Mouse (Mus musculus) cerebellum, adult 9-11 months (tissue): Measurements from ENCODE around the gene F2.

Experiments used
- DNase-seq: peaks from one replicate; pipeline ENCODE4 v3.0.0; 2022

Gene F2

DNA sequence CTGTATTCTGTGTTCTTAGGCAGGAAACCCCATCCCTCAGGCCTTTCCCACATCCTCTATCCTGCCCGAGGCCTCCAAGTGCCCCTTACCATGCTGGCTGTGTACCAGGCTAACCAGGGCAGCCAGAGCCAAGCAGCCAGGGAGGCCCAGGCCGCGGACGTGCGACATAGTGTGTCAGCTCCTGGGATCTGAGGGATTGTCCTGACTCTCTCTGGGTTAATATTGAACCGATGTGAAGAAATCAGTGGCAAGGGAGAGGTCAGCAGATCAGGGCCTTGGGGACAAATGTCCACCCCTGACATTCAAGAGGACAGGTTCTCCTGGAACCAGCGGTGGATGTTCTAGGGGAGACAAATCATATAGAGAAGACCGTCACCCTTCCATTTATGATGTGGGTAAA lies at the start of gene F2:
Gene F2, minus strand, starts transcription at position 186 of the 400 bp plus-strand sequence.
- DNase-seq: no peak

GRCm38 (mm10) chr2:91683919-91684318 lies 47.7 kb upstream of the F2 start:
- peak; percentile 39 for DNase-seq

GRCm38 (mm10) chr2:91682850-91683249 lies 46.6 kb upstream of the F2 start:
- DNase-seq: peak; percentile 39

DNA sequence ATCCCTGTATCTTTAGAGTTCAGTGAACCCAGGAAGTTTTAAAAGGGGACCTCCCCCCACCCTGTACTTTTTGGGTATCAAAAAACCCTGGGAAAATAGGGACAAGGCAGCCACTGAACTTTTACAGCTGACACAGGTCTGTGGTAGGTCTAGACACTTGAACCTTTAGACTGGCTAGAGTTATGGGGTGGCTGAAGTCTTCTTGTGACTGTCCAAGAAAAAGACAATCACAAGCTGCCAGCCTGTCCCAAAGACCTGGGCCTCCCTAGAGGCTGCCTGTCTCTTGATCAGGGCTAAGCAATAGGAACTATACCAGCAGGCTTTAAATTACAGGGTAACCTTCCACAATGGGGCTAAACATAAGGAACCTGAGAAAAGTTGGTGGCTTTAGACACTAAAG lies 40.7 kb upstream of the F2 start:
- DNase-seq: no peak

DNA sequence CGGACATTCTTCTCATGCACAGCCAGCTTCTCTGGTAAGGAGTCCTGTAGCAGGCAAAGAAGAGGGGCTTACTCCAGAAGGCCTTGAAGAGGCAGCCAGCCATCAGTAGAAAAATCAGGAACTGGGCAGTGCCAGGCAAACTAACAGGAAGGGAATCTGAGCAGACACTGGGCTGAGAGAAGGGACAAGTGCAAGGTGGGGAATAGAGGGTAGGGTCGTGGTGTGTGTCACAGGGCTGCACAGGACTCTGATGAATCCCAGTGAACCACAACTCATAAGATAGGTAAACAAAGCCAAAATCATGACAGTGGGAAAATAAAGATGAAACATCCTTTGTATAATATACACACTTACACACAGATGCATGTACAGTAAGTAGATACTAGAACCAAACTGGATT lies 40.2 kb upstream of the F2 start:
- no peak for DNase-seq

- no peak for DNase-seq
Measured at GRCm38 (mm10) chr2:91674895-91675294, 38.7 kb upstream of the F2 start.

DNA sequence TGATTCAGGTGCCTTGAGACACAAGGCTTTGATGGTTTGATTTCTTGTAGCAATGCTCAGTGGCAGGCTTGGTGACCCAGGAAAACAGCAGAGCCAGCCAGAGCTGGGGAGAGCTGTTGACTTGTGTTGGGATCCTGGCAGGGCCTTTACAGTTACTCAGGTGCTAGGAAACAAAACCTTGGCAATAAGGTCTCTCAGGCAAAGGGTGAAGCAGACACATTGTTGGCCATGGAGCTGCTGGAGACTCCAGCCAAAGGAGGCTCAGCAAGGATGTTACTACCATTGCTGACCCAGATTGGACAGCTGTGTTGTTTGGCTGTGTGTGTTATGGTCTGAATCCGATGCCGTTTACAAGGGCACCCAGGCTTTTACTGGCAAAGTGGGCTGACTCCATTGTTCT lies 37.4 kb upstream of the F2 start:
- no peak for DNase-seq

DNA sequence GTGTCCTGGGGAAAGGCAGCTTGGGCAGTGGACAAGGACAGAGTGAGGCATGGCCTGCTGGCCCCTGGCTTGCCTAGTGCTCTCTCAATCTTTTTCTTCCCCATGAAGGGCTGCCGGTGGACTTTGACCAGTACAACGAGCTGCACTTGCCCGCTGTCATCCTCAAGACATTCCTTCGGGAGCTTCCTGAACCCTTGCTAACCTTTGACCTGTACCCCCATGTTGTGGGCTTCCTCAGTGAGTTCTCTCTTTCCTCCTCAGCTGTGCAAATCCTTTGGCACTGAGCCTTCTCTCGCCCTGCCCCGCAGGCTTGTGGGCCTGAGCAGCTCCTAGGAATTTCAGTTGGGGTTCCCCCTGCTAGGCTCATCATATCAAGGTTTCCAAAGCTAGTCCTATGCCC lies 33.8 kb upstream of the F2 start:
- DNase-seq: no peak

GRCm38 (mm10) chr2:91669326-91669725 lies 33.1 kb upstream of the F2 start:
- DNase-seq: no peak

GRCm38 (mm10) chr2:91667747-91668146 lies 31.5 kb upstream of the F2 start:
- DNase-seq: no peak

DNA sequence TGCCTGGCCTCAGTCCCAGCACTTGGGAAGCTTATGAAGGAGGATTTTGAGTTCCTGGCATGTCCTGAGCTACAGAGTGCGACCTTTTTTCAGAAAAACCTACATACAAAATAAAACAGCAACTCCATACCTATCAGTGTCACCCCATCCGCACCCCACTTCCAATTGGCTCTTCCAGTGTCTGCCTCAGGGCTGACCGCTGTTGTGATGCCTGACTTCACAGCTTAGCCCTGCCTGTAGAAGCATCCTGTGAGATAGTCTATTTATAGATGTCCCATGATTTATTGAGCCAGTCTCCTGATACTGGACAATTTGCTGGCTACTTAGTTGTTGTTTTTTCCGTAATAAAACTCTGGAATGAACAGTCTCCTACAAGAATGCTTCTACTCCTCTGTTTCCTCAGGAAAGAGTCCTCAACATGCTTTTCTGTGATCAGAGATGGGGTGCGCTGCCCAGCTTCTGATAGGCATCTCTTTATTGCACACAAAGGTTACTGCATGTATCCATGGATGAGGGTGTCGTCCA lies 30.2 kb upstream of the F2 start:
- no peak for DNase-seq

DNA sequence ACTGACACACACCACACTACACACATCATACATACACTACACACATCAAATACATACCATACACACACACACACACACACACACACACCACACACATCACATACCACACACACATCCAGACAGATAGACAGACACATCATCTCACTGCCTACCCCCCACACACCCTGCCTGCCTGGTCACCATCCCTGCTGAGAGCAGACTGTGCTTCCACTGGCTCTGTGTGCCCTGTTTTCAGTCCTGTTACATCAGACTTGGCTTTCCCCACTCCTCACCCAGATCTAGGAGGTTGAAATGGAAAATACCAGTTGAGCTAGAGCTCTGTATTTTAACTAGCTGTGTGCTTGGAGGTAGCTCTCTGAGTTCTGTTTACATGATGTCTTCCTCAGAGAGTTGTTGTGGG lies 28.6 kb upstream of the F2 start:
- DNase-seq: no peak

GRCm38 (mm10) chr2:91660981-91661380 lies 24.8 kb upstream of the F2 start:
- no peak for DNase-seq

- DNase-seq: no peak
Measured at GRCm38 (mm10) chr2:91659657-91660056, 23.4 kb upstream of the F2 start.

- DNase-seq: no peak
Measured at GRCm38 (mm10) chr2:91656774-91657173, 20.6 kb upstream of the F2 start.

- DNase-seq: no peak
Measured at GRCm38 (mm10) chr2:91655827-91656226, 19.6 kb upstream of the F2 start.

GRCm38 (mm10) chr2:91655388-91655787 lies 19.2 kb upstream of the F2 start:
- DNase-seq: no peak

GRCm38 (mm10) chr2:91652863-91653262 lies 16.6 kb upstream of the F2 start:
- no peak for DNase-seq

DNA sequence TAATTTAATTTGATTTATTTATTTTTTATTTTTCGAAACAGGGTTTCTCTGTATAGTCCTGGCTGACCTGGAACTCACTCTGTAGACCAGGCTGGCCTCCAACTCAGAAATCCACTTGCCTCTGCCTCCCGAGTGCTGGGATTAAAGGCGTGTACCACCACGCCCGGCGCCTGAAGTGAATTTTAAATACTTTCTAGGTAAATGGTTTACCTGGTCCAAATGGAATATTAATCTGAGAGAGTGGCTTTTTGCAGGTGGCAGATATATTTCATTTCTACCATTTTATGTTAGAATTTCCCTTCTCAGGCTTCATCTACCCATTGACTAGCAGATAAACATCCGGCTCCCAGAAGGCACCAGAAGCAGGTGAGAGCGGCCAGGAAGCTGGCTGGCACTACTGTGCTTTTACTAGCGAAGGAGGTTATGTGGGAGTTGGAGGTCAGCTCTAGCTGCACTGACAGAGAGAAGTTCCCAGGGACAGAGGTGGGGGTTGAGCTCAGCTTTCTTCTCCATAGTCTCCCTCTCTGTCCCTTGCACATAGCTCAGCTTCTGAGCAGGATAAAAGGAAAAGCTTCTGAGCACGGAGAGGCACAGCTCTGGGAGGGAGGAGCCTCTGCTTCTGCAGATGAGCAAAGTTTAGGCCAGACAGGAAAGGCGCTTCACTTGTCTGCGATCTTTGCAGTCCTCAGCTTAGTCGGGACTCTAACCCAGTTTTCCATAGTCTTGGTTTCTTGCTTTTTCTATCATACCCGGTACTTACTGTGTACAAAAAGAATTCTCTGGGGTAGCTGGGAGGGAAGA lies 15.4 kb upstream of the F2 start:
- no peak for DNase-seq

DNA sequence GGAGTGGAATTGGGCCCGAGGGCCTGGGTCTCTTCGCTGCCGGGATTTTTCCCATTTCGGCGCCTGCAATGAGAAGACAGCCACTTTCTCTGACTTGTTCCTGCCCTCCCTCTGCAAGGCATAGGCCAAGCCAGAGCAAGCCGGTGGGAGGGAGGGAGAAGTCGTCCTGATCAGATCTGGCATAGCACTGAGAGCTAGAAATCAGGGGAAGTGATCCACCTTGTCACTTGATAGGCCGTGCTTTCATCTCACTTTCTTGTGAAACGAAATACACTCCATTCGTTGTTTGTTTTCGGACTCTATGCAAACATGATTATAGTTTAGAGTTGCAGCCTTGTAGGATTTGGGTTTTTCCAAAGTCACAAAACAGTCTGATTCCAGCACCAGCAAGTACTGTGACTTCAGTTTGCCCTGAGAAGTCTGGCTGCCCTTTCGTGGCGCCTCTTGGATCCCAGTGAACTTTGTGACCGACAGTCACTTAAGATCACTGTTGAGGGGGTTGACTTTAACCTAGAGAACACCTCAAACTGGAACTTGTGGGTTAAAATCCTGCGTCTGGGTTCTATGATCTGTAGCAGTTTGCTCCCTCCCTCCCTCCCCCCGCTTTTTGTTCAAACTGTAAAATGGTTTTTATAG lies 14.3 kb upstream of the F2 start:
- DNase-seq: no peak

DNA sequence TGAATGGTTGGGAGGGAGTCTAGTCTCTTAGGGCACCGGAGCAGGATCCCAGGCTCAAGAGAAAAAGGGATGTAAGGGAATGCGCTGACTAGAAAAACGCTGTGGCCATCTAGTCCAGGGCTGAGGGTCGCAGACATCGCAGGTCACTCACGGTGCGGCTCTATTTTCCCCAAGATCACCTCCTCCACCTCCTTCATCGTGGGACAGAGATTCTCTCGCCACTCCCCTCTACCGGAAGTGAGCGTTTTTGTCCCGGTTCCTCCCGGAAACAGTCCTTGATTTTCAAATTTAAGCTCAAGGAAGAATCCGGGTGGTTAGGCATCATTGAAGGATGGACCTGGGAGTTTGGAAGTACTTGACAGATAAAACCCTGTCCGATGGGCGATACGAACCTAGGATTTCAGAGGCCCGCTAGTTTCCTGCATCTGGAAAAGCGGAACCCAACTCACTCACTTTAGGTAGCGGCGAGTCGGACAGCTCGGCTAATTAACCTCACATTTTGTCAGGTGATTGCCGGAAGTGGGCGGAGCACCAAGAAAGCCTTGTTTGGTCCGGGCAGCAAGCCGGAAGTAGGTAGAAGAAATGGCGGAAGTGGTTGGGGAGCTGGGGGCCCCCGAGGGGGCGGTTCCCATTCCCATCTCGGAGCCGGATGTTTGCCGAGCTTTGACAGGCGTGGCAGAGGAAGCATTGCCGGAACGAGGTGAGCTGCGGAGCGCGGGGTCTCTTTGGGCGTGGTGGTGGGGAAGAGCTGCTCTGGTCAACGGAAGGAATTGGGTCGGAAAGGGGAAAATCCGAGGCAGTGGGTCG lies 13.5 kb upstream of the F2 start, which contains the start of the genes Zfp408 and Arhgap1:
Gene Zfp408, minus strand, starts transcription at position 239 of the 807 bp plus-strand sequence.
Gene Arhgap1, plus strand, starts transcription at position 308 of the 807 bp plus-strand sequence.
- peak; percentile 96 for DNase-seq

DNA sequence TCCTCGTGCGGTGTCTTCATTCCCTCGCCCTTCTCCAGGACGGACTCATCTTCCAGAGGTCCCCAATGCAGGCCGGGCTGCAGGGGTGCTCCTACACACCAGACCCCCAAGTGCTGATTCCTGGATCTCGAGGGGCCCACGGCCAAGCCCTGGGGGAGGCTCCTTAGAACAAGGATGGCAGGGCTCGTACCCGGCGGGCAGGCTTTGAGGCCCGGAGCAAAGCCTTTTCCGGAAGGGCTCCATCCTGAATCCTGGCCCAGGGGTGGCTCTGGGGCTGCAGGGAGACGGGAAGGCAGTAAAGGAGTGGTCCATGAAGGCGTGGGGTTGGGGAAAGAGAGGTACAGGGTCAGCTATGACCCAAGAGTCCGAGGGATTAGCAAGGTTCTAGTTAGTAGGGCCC lies 12.9 kb upstream of the F2 start:
- DNase-seq: peak; percentile 42

DNA sequence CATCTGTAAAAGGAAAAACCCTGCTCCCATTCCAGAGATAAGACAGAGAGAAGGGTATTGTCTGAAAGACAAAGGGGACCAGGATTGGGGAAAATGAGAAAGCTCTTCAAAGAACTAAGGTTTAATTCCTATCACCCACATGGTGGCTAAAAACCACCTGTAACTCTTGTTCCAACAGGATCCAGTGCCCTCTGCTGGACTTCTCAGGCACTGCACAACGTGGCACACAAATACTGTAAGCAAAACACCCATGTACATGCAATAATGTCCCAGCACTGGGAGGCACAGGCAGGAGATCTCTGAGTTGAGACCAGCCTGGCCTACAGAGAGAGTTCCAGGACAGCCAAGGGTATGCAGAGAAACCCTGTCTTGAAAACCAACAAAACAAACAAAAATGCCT lies 10.5 kb upstream of the F2 start:
- peak; percentile 51 for DNase-seq
